Comparison of ENCODE assay signal across 8 mouse cellular contexts in the genomic region with DNA sequence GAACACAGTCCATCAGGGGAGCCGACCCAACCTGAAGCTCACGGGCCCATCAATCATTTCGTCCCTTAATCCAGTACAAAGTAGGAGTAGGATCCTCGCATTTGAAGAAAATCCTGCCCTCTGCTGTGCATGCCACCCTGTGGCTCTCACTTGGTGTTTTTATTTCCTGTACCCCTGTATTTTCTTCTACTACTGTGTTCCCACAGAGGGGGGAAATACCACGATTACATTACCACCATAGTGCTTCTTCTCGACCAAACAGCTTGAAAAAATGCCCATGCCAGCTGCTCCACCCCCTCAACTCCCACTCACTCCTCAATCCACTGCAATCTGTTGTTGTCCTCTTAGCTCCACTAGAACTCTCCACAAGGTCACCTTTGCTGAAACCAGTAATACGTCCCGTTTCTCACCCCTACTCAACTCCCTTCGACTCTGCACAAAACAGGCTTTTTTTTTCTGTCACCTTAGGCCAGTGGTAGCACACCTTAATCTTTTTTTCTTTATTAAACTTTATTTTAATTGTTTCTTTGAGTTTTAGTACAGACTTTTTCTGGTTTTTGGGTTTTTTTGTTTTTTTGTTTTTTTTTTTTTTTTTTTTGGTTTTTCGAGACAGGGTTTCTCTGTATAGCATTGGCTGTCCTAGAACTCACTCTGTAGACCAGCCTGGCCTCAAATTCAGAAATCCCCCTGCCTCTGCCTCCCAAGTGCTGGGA. TPM values are rescaled to one million over a fixed set of nuclear protein-coding genes. Genes with fewer than 3 reads are reported as not detected.
DNase-seq lines count a peak whose midpoint lies in the region; ATAC-seq and TF ChIP-seq lines count a peak whose summit lies in the region.

No protein-coding gene starts in this region.

- peaks cover 24% of the 10 kb centered on the region for H3K36me3 ChIP-seq in forebrain, embryonic 14.5 days (ENCODE audit: control insufficient read depth, insufficient read depth, low read length)
- peaks cover 24% of the 10 kb centered on the region for H3K36me3 ChIP-seq in liver, embryonic 14.5 days (replicated peaks; ENCODE audit: control insufficient read depth, insufficient read depth, low read depth)

- 88% methylated on average over 10 of the region's 10 CpGs for WGBS in forebrain, embryonic 14.5 days
- 82% methylated on average over 10 of the region's 10 CpGs for WGBS in liver, embryonic 14.5 days (ENCODE audit: insufficient replicate concordance)

- H3K9me3 ChIP-seq in forebrain, embryonic 14.5 days (replicated peaks; ENCODE audit: control insufficient read depth, low read length) = no peaks in the 10 kb centered on the region
- no peaks in the 10 kb centered on the region for H3K9me3 ChIP-seq in liver, embryonic 14.5 days (ENCODE audit: control insufficient read depth, low read length)

- peak overlapping the region; percentile 97 for H3K27ac ChIP-seq in gastrocnemius, adult 2 months
- H3K27ac ChIP-seq in forebrain, embryonic 14.5 days (ENCODE audit: low read depth, low read length) = peak overlapping the region; percentile 99
- H3K27ac ChIP-seq in liver, embryonic 14.5 days = peak overlapping the region; percentile 87

- DNase-seq in gastrocnemius, adult 2 months = no peak
- DNase-seq in gastrocnemius, postnatal 4 days (ENCODE audit: low spot score in 2 of 2) = no peak
- peak; percentile 22 for DNase-seq in retina, postnatal 1 day
- no peak for DNase-seq in retina, embryonic 14.5 days (ENCODE audit: low spot score)
- DNase-seq in forebrain, embryonic 14.5 days (ENCODE audit: low spot score) = no peak
- no peak for DNase-seq in liver, embryonic 14.5 days (ENCODE audit: low read depth in 3 of 3, low spot score in 3 of 3)
- peak; percentile 44 for DNase-seq in testis, postnatal 10 days (ENCODE audit: low spot score)
- no peak for DNase-seq in lung, postnatal 10 days

- peak overlapping the region; percentile 53 for H3K4me2 ChIP-seq in forebrain, embryonic 14.5 days (ENCODE audit: low read length)
- peak overlapping the region; percentile 95 for H3K4me2 ChIP-seq in liver, embryonic 14.5 days (ENCODE audit: low read depth)

- H3K4me3 ChIP-seq in gastrocnemius, adult 2 months = peak overlapping the region; percentile 99
- 0 out of 2 replicates have a peak overlapping the region, but pooled peaks have one; percentile 91 for H3K4me3 ChIP-seq in forebrain, embryonic 14.5 days (ENCODE audit: low read depth, low read length)
- peak overlapping the region in 1 of 2 experiments; percentile 97; a peak in 2 of 4 replicates for H3K4me3 ChIP-seq in liver, embryonic 14.5 days (ENCODE audit: insufficient read depth in 1 of 2, low read depth in 2 of 2, low read length in 2 of 2)

- no peak for TF ChIP-seq EP300 in liver, embryonic 14.5 days (IDR thresholded peaks at IDR 0.05; ENCODE audit: low read depth)

- intact Hi-C loops in gastrocnemius, adult 2 months (cut with DNase I) = loop anchor here (5.0 kb wide), 2 partner anchors 45 to 75 kb away; partner anchors contain the start of genes Mif4gd and Nt5c

- no peaks in the 10 kb centered on the region for H3K27me3 ChIP-seq in forebrain, embryonic 14.5 days (replicated peaks; ENCODE audit: control insufficient read depth, insufficient read depth, low read length)
- no peaks in the 10 kb centered on the region for H3K27me3 ChIP-seq in liver, embryonic 14.5 days (ENCODE audit: control insufficient read depth, insufficient read depth, low read length)

- TF ChIP-seq CTCF in gastrocnemius, adult 2 months (IDR thresholded peaks at IDR 0.05) = no peak
- TF ChIP-seq CTCF in liver, embryonic 14.5 days (IDR thresholded peaks at IDR 0.05; ENCODE audit: low read depth) = no peak

- peaks cover 14% of the 10 kb centered on the region for H3K4me1 ChIP-seq in forebrain, embryonic 14.5 days (ENCODE audit: control insufficient read depth, insufficient read depth, low read length)
- peaks cover 15 to 20% of the 10 kb centered on the region in 2 experiments for H3K4me1 ChIP-seq in liver, embryonic 14.5 days (replicated peaks; ENCODE audit: control insufficient read depth in 2 of 2, insufficient read depth in 2 of 2, low read length in 1 of 2)

- 0 out of 2 replicates have a peak, but pooled peaks have one; percentile 4 for ATAC-seq in forebrain, embryonic 14.5 days
- ATAC-seq in liver, embryonic 14.5 days (ENCODE audit: insufficient read depth) = no peak

- no peak overlapping the region; the same call in 1 of the 2 replicates for H3K9ac ChIP-seq in forebrain, embryonic 14.5 days (ENCODE audit: low read length)
- no peak overlapping the region; the same call in 1 of the 2 replicates for H3K9ac ChIP-seq in liver, embryonic 14.5 days (replicated peaks)

RNA-seq across cellular contexts. Expression of gene Sumo2, which starts 0.9 kb away (rescaled TPM):
- total RNA-seq in gastrocnemius, adult 2 months (2021) = 100 to 1,000 TPM; 138 to 164 TPM
- 100 to 1,000 TPM; 230 to 244 TPM for total RNA-seq in gastrocnemius, postnatal 4 days (2021)
- 1,356 and 1,420 TPM in 2 replicates for polyA plus RNA-seq in forebrain, embryonic 14.5 days (2014; fragmentation: Nextera tagmentation; extraction: Ambion mirVana)
- polyA plus RNA-seq in liver, embryonic 14.5 days (2012; rRNA removed) = 161 and 198 TPM in 2 replicates
- 393 and 406 TPM in 2 replicates for polyA plus RNA-seq in liver, embryonic 14.5 days (2014; fragmentation: Nextera tagmentation; extraction: Ambion mirVana)

RNA-seq across cellular contexts. Expression of gene Jpt1, which starts 22.8 kb away (rescaled TPM):
- 10 to 100 TPM; 38.4 to 40.9 TPM for total RNA-seq in gastrocnemius, adult 2 months (2021)
- 100 to 1,000 TPM; 251 to 285 TPM for total RNA-seq in gastrocnemius, postnatal 4 days (2021)
- 2,151 and 2,168 TPM in 2 replicates for polyA plus RNA-seq in forebrain, embryonic 14.5 days (2014; fragmentation: Nextera tagmentation; extraction: Ambion mirVana)
- polyA plus RNA-seq in liver, embryonic 14.5 days (2012; rRNA removed) = 138 and 151 TPM in 2 replicates
- polyA plus RNA-seq in liver, embryonic 14.5 days (2014; fragmentation: Nextera tagmentation; extraction: Ambion mirVana) = 233 and 256 TPM in 2 replicates

RNA-seq across cellular contexts. Expression of gene Nup85, which starts 27.2 kb away (rescaled TPM):
- total RNA-seq in gastrocnemius, adult 2 months (2021) = 10 to 100 TPM; 17.2 to 18.6 TPM
- total RNA-seq in gastrocnemius, postnatal 4 days (2021) = 10 to 100 TPM; 43.4 to 45.2 TPM
- 117 and 122 TPM in 2 replicates for polyA plus RNA-seq in forebrain, embryonic 14.5 days (2014; fragmentation: Nextera tagmentation; extraction: Ambion mirVana)
- polyA plus RNA-seq in liver, embryonic 14.5 days (2012; rRNA removed) = 96.0 and 109 TPM in 2 replicates
- 118 and 125 TPM in 2 replicates for polyA plus RNA-seq in liver, embryonic 14.5 days (2014; fragmentation: Nextera tagmentation; extraction: Ambion mirVana)

RNA-seq across cellular contexts. Expression of gene Nt5c, which starts 45.4 kb away (rescaled TPM):
- 1 to 10 TPM; 5.8 to 7.7 TPM for total RNA-seq in gastrocnemius, adult 2 months (2021)
- total RNA-seq in gastrocnemius, postnatal 4 days (2021) = 10 to 100 TPM; 20.1 to 23.0 TPM
- 95.5 and 107 TPM in 2 replicates for polyA plus RNA-seq in forebrain, embryonic 14.5 days (2014; fragmentation: Nextera tagmentation; extraction: Ambion mirVana)
- 27.8 and 31.9 TPM in 2 replicates for polyA plus RNA-seq in liver, embryonic 14.5 days (2012; rRNA removed)
- polyA plus RNA-seq in liver, embryonic 14.5 days (2014; fragmentation: Nextera tagmentation; extraction: Ambion mirVana) = 50.7 and 50.9 TPM in 2 replicates

Comparison
In these comparisons a context has a peak if more than half of its experiments do, and no peak if none do; other contexts are left out.
1. DNase-seq: peak in retina, postnatal 1 day (single experiment) and testis, postnatal 10 days (single experiment); none in gastrocnemius, adult 2 months (single experiment), gastrocnemius, postnatal 4 days (0 of 2), retina, embryonic 14.5 days (single experiment), forebrain, embryonic 14.5 days (single experiment), liver, embryonic 14.5 days (0 of 3) and lung, postnatal 10 days (single experiment).
2. RNA of gene Jpt1, which starts 22.8 kb away (total RNA-seq): 251 to 285 TPM in gastrocnemius, postnatal 4 days; 38.4 to 40.9 TPM in gastrocnemius, adult 2 months; every median in the first group is over 4 times any median in the second.
3. Peak in every context shown above with its lines, with median percentiles within 50 percentile points of each other: H3K27ac ChIP-seq.